Comparison of ENCODE assay signal across 20 mouse cellular contexts in the genomic region with DNA sequence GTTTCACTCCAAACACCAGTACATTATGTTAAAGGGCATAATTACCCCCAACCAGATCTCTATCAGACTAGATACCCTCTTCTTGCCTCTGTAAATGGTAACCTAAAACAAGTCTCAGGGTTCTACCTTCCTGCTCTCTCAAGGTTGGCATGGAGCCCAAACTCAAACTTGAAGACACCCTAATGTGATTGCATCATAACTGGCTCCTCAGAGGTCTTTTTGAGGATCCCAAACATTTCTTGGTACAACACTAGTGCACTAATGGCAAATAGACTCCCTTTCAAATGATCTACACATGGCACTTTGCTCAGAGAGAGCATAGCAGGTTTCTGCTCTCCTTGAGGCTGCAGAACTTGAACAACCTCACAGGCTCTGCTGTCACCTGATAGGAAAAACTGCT. TPM values are rescaled to one million over a fixed set of nuclear protein-coding genes. Genes with fewer than 3 reads are reported as not detected.
DNase-seq lines count a peak whose midpoint lies in the region; ATAC-seq lines count a peak whose summit lies in the region.
"Had no signal": no experiment of that assay in that cellular context is flagged by ENCODE, and none has a peak within 500 bp of the region (broad histone marks: within the 10 kb centered on the region; RNA-seq: fewer than 3 reads in every experiment).

No protein-coding gene starts in this region.

- peak; percentile 79 for DNase-seq in heart, adult 11 months
- no peak for DNase-seq in heart, adult 9 months (ENCODE audit: low spot score in 2 of 2)
- DNase-seq in 416B (ENCODE audit: low read depth) = peak; percentile 18
- DNase-seq in CD4-positive, CD25-positive, alpha-beta regulatory T cell, adult 2 months (ENCODE audit: low read depth, low spot score) = peak; percentile 52
- DNase-seq in thymus, postnatal 25 days = no peak
- no peak for DNase-seq in left cerebral cortex, adult 11 months (ENCODE audit: low spot score)
- DNase-seq: adrenal gland, postnatal 10 days; cerebellum, adult 11 months; cerebellum, adult 8-10 months; cerebellum, postnatal 25 days; forebrain, postnatal 0 days; gastrocnemius, postnatal 14 days; heart, postnatal 10 days; heart, postnatal 4 days had no signal

- ATAC-seq in granulocyte monocyte progenitor cell, adult 5-6 weeks (replicated peaks; ENCODE audit: poor library complexity, severe bottlenecking) = peak; percentile 36; the same call in 1 of the 2 replicates
- no peak for ATAC-seq in erythroid progenitor cell, adult 5-6 weeks (replicated peaks; ENCODE audit: low FRiP score, poor library complexity, severe bottlenecking)
- ATAC-seq: forebrain, embryonic 13.5 days; forebrain, postnatal 0 days; hindbrain, embryonic 16.5 days had no signal

RNA-seq across cellular contexts. Expression of a gene that starts 4.9 kb away (rescaled TPM):
- total RNA-seq in granulocyte monocyte progenitor cell, adult 5-6 weeks (2014; fragmentation: Nextera tagmentation) = not detected in 2 replicates
- total RNA-seq in granulocyte monocyte progenitor cell, adult 5-6 weeks (2017) = 0.46 and 0.56 TPM in 2 replicates
- 1.1 and 1.3 TPM in 2 replicates for total RNA-seq in erythroid progenitor cell, adult 5-6 weeks (2015; ENCODE audit: low replicate concordance)
- total RNA-seq in erythroid progenitor cell, adult 5-6 weeks (2017; ENCODE audit: low replicate concordance) = 2.7 TPM in 1 of 2 replicates, not detected in the other
- total RNA-seq: gastrocnemius, adult 18-20 months had no signal

RNA-seq across cellular contexts. Expression of a gene that starts 11.0 kb away (rescaled TPM):
- total RNA-seq in granulocyte monocyte progenitor cell, adult 5-6 weeks (2014; fragmentation: Nextera tagmentation) = not detected in 2 replicates
- total RNA-seq in granulocyte monocyte progenitor cell, adult 5-6 weeks (2017) = not detected in 2 replicates
- total RNA-seq in erythroid progenitor cell, adult 5-6 weeks (2015; ENCODE audit: low replicate concordance) = 0.84 TPM in 1 of 2 replicates, not detected in the other
- not detected in 2 replicates for total RNA-seq in erythroid progenitor cell, adult 5-6 weeks (2017; ENCODE audit: low replicate concordance)
- total RNA-seq: CH12.LX had no signal

RNA-seq across cellular contexts. Expression of a gene that starts 13.5 kb away (rescaled TPM):
- not detected in 2 replicates for total RNA-seq in granulocyte monocyte progenitor cell, adult 5-6 weeks (2014; fragmentation: Nextera tagmentation)
- total RNA-seq in granulocyte monocyte progenitor cell, adult 5-6 weeks (2017) = 1.1 and 3.5 TPM in 2 replicates
- total RNA-seq in erythroid progenitor cell, adult 5-6 weeks (2015; ENCODE audit: low replicate concordance) = 2.5 and 9.2 TPM in 2 replicates
- 2.3 and 4.5 TPM in 2 replicates for total RNA-seq in erythroid progenitor cell, adult 5-6 weeks (2017; ENCODE audit: low replicate concordance)

RNA-seq across cellular contexts. Expression of a gene that starts 43.7 kb away (rescaled TPM):
- not detected in 2 replicates for total RNA-seq in granulocyte monocyte progenitor cell, adult 5-6 weeks (2014; fragmentation: Nextera tagmentation)
- 0.04 and 1.3 TPM in 2 replicates for total RNA-seq in granulocyte monocyte progenitor cell, adult 5-6 weeks (2017)
- total RNA-seq in erythroid progenitor cell, adult 5-6 weeks (2015; ENCODE audit: low replicate concordance) = 2.1 and 2.5 TPM in 2 replicates
- 1.8 TPM in 1 of 2 replicates, not detected in the other for total RNA-seq in erythroid progenitor cell, adult 5-6 weeks (2017; ENCODE audit: low replicate concordance)
- total RNA-seq: gastrocnemius, adult 18-20 months had no signal

RNA-seq across cellular contexts. Expression of a gene that starts 43.9 kb away (rescaled TPM):
- 0.15 TPM in 1 of 2 replicates, not detected in the other for total RNA-seq in granulocyte monocyte progenitor cell, adult 5-6 weeks (2014; fragmentation: Nextera tagmentation)
- 0.05 and 0.73 TPM in 2 replicates for total RNA-seq in granulocyte monocyte progenitor cell, adult 5-6 weeks (2017)
- total RNA-seq in erythroid progenitor cell, adult 5-6 weeks (2015; ENCODE audit: low replicate concordance) = 4.0 and 9.6 TPM in 2 replicates
- total RNA-seq in erythroid progenitor cell, adult 5-6 weeks (2017; ENCODE audit: low replicate concordance) = 4.9 and 11.6 TPM in 2 replicates

Comparison
In these comparisons a context has a peak if more than half of its experiments do, and no peak if none do; other contexts are left out.
1. DNase-seq: peak in heart, adult 11 months (single experiment), 416B (single experiment) and CD4-positive, CD25-positive, alpha-beta regulatory T cell, adult 2 months (single experiment); none in heart, adult 9 months (0 of 2), thymus, postnatal 25 days (single experiment) and left cerebral cortex, adult 11 months (single experiment).